Mouse (Mus musculus) kidney, adult 8-10 months (tissue): Measurements from ENCODE around the gene Arid5a.

Source experiments
- DNase-seq, 2 experiments: peaks; one replicate each; pipeline ENCODE4 v3.0.0; 2022

The Arid5a gene

DNA sequence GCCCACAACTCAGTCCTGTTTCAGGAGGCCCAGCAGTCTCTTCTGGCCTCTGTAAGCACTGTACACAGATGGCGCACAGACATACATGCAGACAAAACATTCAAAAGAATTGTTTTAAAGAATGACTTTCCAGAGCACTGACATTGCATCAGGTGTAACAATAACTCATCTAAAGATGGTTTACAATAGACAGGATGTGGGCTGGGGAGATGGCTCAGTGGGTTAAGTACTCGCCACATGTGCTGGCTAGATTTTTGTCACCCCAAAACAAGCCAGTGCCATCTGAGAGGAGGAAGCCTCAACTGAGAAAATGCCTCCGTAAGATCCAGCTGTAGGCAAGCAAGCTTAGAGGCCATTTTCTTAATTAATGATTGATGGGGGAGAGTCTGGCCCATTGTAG lies 13.1 kb upstream of the Arid5a start:
- DNase-seq = no peak

DNA sequence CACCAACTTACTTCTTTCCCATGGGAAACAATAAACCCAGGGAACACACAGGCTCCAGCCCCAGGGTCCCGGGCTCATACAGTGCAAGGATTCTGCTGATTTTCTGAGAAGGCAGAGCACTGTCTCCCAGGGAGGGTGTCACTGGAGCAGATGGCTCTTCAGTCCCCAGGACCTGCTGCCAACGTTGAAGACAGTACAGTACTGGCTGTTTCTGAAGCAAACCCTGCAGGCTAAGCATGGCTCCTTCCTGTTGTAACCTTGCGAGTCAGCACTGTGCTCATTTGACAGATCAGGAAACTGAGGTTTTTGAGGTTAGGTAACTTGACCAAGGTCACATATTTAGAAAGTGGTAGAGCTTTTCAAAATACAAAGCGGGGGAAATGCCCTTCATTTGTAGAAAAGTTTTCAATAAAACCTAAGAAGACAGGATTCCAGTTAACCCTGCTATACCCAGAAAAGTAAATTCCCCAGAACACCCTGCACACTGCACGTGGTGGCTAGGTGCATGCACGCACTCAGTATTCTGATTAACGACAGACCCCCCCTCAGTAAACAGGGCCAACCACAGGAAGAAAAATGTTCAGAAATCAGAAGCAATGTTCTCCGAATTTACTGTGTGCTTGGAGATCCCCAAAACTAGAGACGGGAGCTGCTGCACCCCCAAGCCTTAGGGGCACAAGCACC lies 10.9 kb upstream of the Arid5a start:
- DNase-seq = no peak

- no peak for DNase-seq
Observed at GRCm38 (mm10) chr1:36298107-36298506, 9.4 kb upstream of the Arid5a start.

- no peak for DNase-seq
Observed at GRCm38 (mm10) chr1:36299126-36299525, 8.4 kb upstream of the Arid5a start.

- DNase-seq = no peak
Observed at GRCm38 (mm10) chr1:36299676-36300075, 7.9 kb upstream of the Arid5a start.

GRCm38 (mm10) chr1:36300486-36300885 lies 7.0 kb upstream of the Arid5a start:
- DNase-seq = no peak

DNA sequence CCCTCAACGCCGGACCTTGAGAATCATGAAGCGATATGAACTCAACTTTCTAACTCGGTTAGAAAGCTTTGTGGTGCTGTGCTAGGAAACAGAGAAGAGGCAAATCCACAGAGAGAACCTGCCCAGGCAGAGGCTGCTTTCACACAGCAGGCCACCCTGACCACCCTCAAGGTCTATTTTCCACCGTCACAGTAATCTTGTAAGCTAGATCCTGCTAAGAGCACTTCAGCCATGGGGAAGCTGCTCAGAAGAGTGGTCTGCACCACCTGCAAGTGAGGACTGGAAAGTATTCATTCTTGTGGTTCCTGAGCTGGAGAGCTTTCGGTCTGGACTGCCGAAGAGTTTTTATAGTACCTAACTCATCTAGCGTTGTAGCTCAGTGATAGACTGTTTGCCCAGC lies 5.3 kb upstream of the Arid5a start:
- no peak for DNase-seq

GRCm38 (mm10) chr1:36302957-36303356 lies 4.6 kb upstream of the Arid5a start:
- no peak for DNase-seq

DNA sequence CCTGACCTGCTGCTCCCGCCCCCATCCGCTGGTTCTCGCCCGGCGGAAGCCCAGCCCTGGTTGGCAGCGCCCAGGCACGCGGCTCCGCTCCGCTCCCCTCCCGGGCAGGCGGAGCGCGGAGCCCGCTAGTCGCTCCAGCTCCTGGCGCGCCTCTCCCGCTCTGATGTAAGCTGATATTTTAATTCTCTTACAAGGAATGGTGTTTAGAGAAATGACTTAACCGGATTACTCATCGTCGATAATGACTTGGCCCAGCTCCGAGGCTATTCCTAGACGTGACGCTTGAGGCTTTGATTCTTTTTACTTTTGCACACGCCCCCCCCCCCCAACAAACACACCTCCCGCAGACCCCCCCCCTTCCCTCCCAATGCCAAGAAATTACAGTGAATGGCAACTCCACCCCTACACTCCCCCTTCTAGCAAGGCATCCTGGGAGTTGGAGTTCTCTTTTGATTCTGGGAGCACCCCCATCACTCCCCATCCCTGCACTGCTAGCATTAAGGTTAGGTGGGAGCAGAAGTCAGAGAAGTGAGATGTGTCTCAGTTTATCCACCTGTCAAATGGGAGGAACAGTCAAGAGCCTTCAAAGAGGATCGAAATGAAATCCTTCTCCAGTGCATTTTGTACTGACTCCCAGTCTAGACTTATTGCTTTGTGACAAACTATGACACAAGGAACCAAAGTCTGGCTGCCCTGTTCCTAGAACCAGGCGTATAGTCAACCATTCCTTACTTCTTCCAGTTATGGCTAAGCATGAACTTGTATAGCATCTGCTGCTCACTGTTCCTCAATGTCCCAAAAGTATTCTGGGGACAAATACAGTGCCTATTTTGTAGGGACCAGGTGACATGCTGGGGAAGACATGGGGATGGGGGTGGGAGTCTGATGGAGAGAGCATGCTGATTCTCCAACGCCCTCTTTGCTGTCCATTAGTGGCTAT lies 3.9 kb upstream of the Arid5a start:
- DNase-seq = peak; percentile 58 to 59

- DNase-seq = no peak
Observed at GRCm38 (mm10) chr1:36304764-36305163, 2.8 kb upstream of the Arid5a start.

DNA sequence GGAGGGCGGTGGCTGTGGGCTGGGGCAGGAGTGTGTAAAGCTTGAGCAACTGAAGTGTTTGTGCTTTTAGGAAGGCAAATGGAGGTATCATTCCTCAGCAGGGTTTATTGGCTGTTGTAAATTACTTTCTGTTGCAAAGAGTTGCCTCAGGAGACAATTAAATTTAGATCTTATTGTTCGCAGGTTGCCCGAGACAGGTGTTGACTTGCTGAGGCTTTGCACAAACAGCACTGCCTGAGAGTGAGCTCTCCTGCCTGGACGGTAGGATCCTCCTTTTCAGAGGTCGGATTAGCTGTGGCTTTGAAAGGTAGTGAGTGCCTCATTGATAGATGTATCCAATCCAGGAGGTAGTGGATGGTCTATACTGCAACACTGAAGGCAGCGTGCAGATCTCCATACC lies 1.4 kb upstream of the Arid5a start:
- no peak for DNase-seq

GRCm38 (mm10) chr1:36307121-36307494 lies 425 bp upstream of the Arid5a start:
- DNase-seq = no peak

DNA sequence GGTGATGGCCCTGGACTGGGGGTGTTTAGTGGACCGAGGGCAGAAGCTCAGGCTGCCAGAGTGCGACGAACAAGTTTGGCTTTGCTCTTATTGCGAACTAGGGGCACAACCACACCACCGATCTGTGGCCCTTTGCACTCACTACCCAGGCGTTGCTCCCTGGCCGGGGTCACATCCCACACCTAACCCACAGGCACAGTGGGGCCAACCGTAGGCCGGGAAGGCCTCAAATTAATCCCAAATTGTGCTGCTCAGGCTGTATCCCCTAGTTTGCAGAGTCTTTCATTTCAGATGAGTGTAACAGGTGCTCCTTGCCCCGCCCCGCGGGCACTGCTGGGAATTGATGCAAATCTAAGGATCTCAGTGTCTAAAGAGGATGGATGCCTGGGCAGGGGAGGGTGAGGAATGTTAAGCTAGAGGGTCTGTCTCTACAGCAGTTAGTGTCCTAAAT lies 943 bp downstream of the Arid5a start:
- DNase-seq = no peak

GRCm38 (mm10) chr1:36308966-36309475 lies 1.5 kb downstream of the Arid5a start:
- DNase-seq = no peak

DNA sequence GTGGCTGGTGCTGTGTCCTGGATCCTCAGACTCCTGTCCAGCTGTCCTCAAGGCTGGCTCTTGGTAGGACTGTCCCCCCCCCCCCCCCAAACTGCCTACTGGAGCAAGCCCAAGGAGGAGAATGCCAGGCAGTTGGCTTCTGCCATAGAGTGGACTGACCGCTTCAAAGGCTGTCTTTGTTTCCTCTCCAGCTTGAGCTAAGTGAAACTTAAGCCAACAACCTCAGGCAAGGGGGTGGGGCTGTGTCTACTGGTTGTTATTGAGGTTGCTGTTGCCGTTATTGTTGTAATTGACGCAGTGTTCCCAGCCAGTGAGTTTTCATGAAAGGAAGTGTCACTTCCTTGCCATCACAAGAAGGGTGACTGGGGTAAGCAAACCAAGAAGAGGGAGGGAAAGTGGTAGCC lies 2.0 kb downstream of the Arid5a start:
- no peak for DNase-seq

DNA sequence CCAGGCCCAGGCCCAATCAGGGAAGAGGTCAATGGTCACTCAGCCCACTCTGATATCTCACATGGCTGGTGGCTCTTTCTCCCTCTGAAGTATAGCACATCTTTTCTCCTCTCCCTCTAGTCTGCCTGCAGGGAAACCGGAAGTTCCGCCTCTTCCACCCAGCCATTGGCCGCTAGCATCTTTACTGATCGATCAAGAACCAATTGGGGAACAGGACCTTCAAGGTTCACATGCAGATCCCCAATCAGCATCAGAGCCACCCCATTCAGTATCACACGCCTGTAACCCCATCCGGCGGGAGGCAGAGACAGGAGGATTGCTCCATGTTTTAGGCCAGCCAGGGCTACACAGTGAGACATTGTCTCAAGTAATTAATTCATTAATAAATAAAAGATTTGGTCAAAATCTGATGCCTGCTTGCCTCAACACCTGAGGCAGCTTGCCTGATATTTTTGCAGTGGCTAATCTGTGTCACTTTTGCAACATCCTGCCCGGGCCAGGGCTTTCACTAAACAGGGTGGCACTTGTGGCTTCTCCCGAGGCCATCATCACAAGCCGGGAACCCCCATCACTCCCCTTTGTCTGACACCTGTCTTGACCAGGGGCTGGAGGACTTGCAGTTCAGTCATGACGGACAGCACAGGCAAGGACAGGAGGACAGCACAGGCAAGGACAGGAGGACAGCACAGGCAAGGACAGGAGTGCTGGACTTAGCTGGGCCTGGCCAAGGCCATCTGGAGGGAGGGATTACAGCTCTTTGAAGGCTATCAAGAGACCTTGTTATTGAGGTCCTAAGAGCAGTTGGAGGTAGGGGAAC lies 7.6 kb downstream of the Arid5a start:
- DNase-seq = peak in 1 of 2 experiments; percentile 23

DNA sequence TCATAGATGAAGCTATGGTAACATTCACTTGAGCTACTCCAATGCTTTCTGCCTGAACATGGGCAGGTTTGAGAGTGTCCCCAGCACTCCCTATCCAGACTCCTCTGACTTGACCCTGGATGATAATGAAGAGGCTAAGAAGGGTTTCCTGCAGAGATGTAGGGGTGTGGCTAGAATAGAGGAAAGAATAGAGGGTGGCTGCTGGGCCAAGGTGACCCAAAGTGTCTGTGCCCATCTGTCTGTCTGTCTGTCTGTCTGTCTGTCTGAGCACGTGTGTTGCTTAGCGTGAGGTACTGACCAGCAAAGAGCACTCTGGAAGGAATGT lies 8.2 kb downstream of the Arid5a start:
- DNase-seq = no peak

- DNase-seq = no peak
Observed at GRCm38 (mm10) chr1:36321164-36321563, 13.6 kb downstream of the Arid5a start.

GRCm38 (mm10) chr1:36321829-36322573 lies 14.5 kb downstream of the Arid5a start:
- peak; percentile 28 to 39 for DNase-seq

DNA sequence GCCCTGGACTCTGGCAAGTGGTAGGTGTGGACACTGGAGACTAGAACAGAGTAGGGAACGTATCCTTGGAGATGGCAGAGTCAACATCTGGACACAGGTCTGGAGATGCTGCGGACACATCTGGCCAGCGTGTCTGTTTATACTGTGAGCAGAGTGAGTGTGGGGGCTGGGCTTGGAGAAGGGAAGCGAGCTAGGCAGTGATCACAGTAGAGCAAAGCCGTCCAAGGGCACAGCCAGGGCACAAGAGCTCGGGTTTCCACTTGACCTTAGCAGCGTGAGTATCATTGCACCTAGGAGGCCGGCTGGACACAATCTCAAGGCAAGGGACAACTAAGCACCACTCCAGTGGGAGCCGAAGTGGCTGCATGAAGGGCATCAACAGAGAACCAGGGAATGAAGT lies 15.5 kb downstream of the Arid5a start:
- no peak for DNase-seq

GRCm38 (mm10) chr1:36323746-36324448 lies 16.4 kb downstream of the Arid5a start:
- DNase-seq = peak; percentile 55 to 67

DNA sequence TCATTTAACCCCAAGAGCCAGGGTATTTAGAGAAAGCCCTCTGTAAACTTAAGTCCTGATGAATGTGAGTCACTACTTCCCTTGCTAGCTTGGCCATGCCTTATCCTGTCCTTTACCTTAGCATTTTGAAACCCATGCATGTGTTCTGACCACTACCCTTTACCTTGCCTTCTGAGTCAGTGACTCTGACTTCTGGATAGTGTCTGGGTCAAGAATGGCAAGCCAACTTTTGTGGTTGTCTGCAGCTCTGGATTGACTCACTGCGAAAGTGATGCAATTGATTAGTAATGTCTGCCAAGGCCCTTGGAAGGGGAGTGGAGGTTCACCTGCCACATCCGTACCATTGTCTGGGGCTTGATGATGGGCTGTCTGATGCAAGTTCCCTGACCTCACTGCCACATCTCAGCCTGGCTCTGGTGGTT lies 18.4 kb downstream of the Arid5a start:
- DNase-seq = no peak
